Mouse (Mus musculus): ENCODE measurements at regions not wholly inside any gene's neighbourhood (a gene's known extent, or its start where the extent isn't known, plus 50 kb on each side); places are given as distances from the start of the nearest gene placed in this dataset.

GRCm38 (mm10) chr7:113107965-113108364 lies 99.3 kb upstream of the Arntl start:
- no peak overlapping the region for H3K4me3 ChIP-seq (ENCODE audit: insufficient read depth, low read length)
- no peak for TF ChIP-seq CTCF (IDR thresholded peaks at IDR 0.05; ENCODE audit: extremely low read depth, insufficient read depth, low read length)
- TF ChIP-seq POLR2A (IDR thresholded peaks at IDR 0.05; ENCODE audit: extremely low read depth, insufficient read depth, low read length): no peak
- H3K27ac ChIP-seq (ENCODE audit: insufficient read depth, low read length): no peak overlapping the region
- no peaks in the 10 kb centered on the region for H3K4me1 ChIP-seq (ENCODE audit: control insufficient read depth, insufficient read depth, low read length)

- H3K4me3 ChIP-seq (ENCODE audit: insufficient read depth, low read length): no peak overlapping the region
- H3K4me1 ChIP-seq (ENCODE audit: control insufficient read depth, insufficient read depth, low read length): no peaks in the 10 kb centered on the region
- H3K27ac ChIP-seq (ENCODE audit: insufficient read depth, low read length): no peak overlapping the region
- TF ChIP-seq CTCF (IDR thresholded peaks at IDR 0.05; ENCODE audit: extremely low read depth, insufficient read depth, low read length): no peak
- TF ChIP-seq POLR2A (IDR thresholded peaks at IDR 0.05; ENCODE audit: extremely low read depth, insufficient read depth, low read length): no peak
Observed at GRCm38 (mm10) chr7:113108442-113109000, 98.7 kb upstream of the Arntl start.

- no peak overlapping the region for H3K4me3 ChIP-seq (ENCODE audit: insufficient read depth, low read length)
- TF ChIP-seq CTCF (IDR thresholded peaks at IDR 0.05; ENCODE audit: extremely low read depth, insufficient read depth, low read length) (no peak), POLR2A (IDR thresholded peaks at IDR 0.05; ENCODE audit: extremely low read depth, insufficient read depth, low read length) (no peak)
Observed at GRCm38 (mm10) chr7:113109481-113109880, 97.8 kb upstream of the Arntl start.

GRCm38 (mm10) chr7:113110867-113111508 lies 96.3 kb upstream of the Arntl start:
- Histone ChIP-seq H3K4me1 (ENCODE audit: control insufficient read depth, insufficient read depth, low read length) (no peaks in the 10 kb centered on the region), H3K27ac (ENCODE audit: insufficient read depth, low read length) (no peak overlapping the region), H3K4me3 (ENCODE audit: insufficient read depth, low read length) (no peak overlapping the region)
- TF ChIP-seq POLR2A (IDR thresholded peaks at IDR 0.05; ENCODE audit: extremely low read depth, insufficient read depth, low read length) (no peak), CTCF (IDR thresholded peaks at IDR 0.05; ENCODE audit: extremely low read depth, insufficient read depth, low read length) (no peak)

More at GRCm38 (mm10) chr7:113109481-113109880, 97.8 kb upstream of the Arntl start:
- Histone ChIP-seq H3K27ac (ENCODE audit: insufficient read depth, low read length) (no peak overlapping the region), H3K4me1 (ENCODE audit: control insufficient read depth, insufficient read depth, low read length) (no peaks in the 10 kb centered on the region)

- no peaks in the 10 kb centered on the region for H3K4me1 ChIP-seq (ENCODE audit: control insufficient read depth, insufficient read depth, low read length)
- TF ChIP-seq POLR2A (IDR thresholded peaks at IDR 0.05; ENCODE audit: extremely low read depth, insufficient read depth, low read length) (no peak), CTCF (IDR thresholded peaks at IDR 0.05; ENCODE audit: extremely low read depth, insufficient read depth, low read length) (no peak)
- no peak overlapping the region for H3K4me3 ChIP-seq (ENCODE audit: insufficient read depth, low read length)
- no peak overlapping the region for H3K27ac ChIP-seq (ENCODE audit: insufficient read depth, low read length)
Observed at GRCm38 (mm10) chr7:113113266-113113893, 93.9 kb upstream of the Arntl start.

DNA sequence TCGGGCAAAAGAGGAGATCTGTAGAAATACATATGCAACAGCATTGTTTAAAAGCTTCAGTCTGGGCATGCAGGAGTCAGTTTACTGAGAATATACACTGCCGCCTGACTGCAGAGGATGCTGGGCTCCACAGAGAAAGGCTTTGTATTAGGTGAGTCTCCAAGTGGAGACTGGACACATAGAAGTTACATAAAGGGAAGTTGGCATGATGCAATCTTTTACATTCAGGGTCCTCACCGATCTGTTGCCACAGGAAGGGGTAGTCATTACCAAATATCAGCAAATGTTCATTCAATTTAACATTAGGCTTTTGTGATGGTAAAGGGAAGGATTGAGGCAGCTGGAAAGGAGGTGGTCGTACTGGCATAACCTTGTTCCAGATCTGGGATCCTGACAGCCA lies 89.7 kb upstream of the Arntl start:
- no peak overlapping the region for H3K27ac ChIP-seq (ENCODE audit: insufficient read depth, low read length)
- peaks cover 3% of the 10 kb centered on the region; the same call in 1 of the 2 replicates for H3K4me1 ChIP-seq (ENCODE audit: control insufficient read depth, insufficient read depth, low read length)
- H3K4me3 ChIP-seq (ENCODE audit: insufficient read depth, low read length): no peak overlapping the region
- TF ChIP-seq POLR2A (IDR thresholded peaks at IDR 0.05; ENCODE audit: extremely low read depth, insufficient read depth, low read length) (no peak), CTCF (IDR thresholded peaks at IDR 0.05; ENCODE audit: extremely low read depth, insufficient read depth, low read length) (no peak)

DNA sequence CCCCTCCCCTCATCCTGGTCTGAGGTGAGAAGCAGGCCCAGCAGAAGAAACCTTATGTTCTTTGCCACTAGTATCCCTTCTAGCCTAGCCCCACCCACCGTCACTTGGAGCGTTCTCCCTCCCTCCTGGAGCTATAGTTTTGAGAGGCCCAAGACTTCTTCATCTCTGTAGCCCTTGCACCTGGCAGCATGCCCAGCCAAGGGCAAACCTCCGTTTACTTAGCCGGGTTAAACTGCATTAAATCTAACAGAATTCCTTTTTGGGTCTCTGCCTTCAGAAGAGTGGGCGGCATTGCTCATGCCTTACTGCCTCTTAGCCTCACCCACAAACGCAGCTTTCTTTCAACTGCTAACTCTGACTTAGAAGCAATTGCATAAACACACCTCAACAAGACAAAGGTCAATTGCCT lies 85.3 kb upstream of the Arntl start:
- Histone ChIP-seq H3K4me3 (ENCODE audit: insufficient read depth, low read length) (no peak overlapping the region), H3K27ac (ENCODE audit: insufficient read depth, low read length) (no peak overlapping the region), H3K4me1 (ENCODE audit: control insufficient read depth, insufficient read depth, low read length) (peaks cover 3% of the 10 kb centered on the region; the same call in 1 of the 2 replicates)
- TF ChIP-seq POLR2A (IDR thresholded peaks at IDR 0.05; ENCODE audit: extremely low read depth, insufficient read depth, low read length): no peak
- TF ChIP-seq CTCF (IDR thresholded peaks at IDR 0.05; ENCODE audit: extremely low read depth, insufficient read depth, low read length): no peak

DNA sequence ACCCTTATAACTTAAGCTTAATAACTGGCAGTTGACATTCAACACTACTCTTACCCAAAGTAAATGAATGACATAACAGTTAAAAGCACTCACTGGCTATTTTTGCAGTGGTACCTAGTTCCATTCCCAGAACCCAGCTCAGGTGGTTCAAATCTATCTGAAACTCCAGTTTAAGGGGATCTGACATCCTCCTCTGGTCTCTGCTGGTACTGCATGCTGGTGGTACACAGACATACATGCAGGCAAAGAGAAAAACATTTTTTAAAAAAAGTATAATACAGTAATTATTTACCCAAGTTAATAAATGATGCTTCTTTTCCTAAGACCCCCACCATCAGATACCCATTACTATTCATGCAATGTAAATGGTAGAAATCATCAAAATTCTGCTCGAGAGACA lies 81.3 kb upstream of the Arntl start:
- TF ChIP-seq CTCF (IDR thresholded peaks at IDR 0.05; ENCODE audit: extremely low read depth, insufficient read depth, low read length) (no peak), POLR2A (IDR thresholded peaks at IDR 0.05; ENCODE audit: extremely low read depth, insufficient read depth, low read length) (no peak)
- H3K27ac ChIP-seq (ENCODE audit: insufficient read depth, low read length): no peak overlapping the region
- H3K4me1 ChIP-seq (ENCODE audit: control insufficient read depth, insufficient read depth, low read length): peaks cover 3% of the 10 kb centered on the region; the same call in 1 of the 2 replicates
- no peak overlapping the region for H3K4me3 ChIP-seq (ENCODE audit: insufficient read depth, low read length)

DNA sequence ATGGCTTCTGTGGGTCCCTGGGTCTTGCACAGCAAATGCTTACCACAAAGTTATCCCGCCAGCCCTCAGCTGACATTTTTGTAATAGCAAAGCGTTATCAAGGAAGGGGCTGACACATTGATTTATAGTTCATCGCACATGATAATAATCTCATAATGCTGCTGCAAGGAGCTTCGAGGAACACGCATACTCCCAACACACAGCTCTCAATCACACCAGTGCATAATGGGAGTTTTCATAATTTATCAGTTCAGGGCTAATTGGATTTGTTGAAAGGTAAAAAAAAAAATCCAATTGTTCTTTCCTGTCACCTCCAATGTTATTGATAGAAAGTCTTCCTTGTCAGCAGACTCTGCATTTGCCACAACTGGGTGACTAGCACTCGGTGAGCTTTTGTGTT lies 76.7 kb upstream of the Arntl start:
- Histone ChIP-seq H3K4me3 (ENCODE audit: insufficient read depth, low read length) (no peak overlapping the region), H3K27ac (ENCODE audit: insufficient read depth, low read length) (no peak overlapping the region), H3K4me1 (ENCODE audit: control insufficient read depth, insufficient read depth, low read length) (no peaks in the 10 kb centered on the region)
- TF ChIP-seq CTCF (IDR thresholded peaks at IDR 0.05; ENCODE audit: extremely low read depth, insufficient read depth, low read length): no peak
- no peak for TF ChIP-seq POLR2A (IDR thresholded peaks at IDR 0.05; ENCODE audit: extremely low read depth, insufficient read depth, low read length)
